Mouse (Mus musculus) left cerebral cortex, postnatal 25 days (tissue): Measurements from ENCODE around the gene Mthfd1. TPM values are rescaled to one million over a fixed set of nuclear protein-coding genes. Genes with fewer than 3 reads are reported as not detected.

ENCODE experiments used
- total RNA-seq, 2 experiments: library from RNA; stranded (reverse); gene quantifications; 2 replicates each; pipeline ENCODE4 v1.2.3; 2021

Mthfd1 gene
- total RNA-seq, 2 experiments from 2014 or later, result 34.4 to 36.1 TPM

Other genes starting within 250 kb of the Mthfd1 start
- gene Esr2, start 78.0 kb upstream of the Mthfd1 start, total RNA-seq, result under 1 TPM; 0.21 to 0.23 TPM
- not detected for gene Tex21, start 8.6 kb upstream of the Mthfd1 start, total RNA-seq
- 100 to 1,000 TPM in 1 of 2 experiments, 10 to 100 TPM in 1; 95.4 to 108 TPM for gene Akap5, start 69.6 kb downstream of the Mthfd1 start, total RNA-seq
- gene Zbtb25, start 114.3 kb downstream of the Mthfd1 start, total RNA-seq, result 10 to 100 TPM; 19.4 to 20.5 TPM
- 1 to 10 TPM; 5.3 to 5.4 TPM for gene Zbtb1, start 115.0 kb downstream of the Mthfd1 start, total RNA-seq
- gene Hspa2, start 148.9 kb downstream of the Mthfd1 start, total RNA-seq, result 10 to 100 TPM; 61.3 to 67.4 TPM
- gene Ppp1r36, start 162.2 kb downstream of the Mthfd1 start, total RNA-seq, result 1 to 10 TPM in 1 of 2 experiments, under 1 TPM in 1; 0.39 to 1.3 TPM